Comparison of ENCODE assay signal across 32 mouse cellular contexts in genomic region chr5:21660850-21661249, GRCm38 (mm10). TPM values are rescaled to one million over a fixed set of nuclear protein-coding genes. Genes with fewer than 3 reads are reported as not detected.
A peak's percentile ranks its signal among the peaks of the same experiment; 100 is the strongest.
DNase-seq lines count a peak whose midpoint lies in the region; ATAC-seq and TF ChIP-seq lines count a peak whose summit lies in the region.
"Had no signal": no experiment of that assay in that cellular context is flagged by ENCODE, and none has a peak within 500 bp of the region (broad histone marks: within the 10 kb centered on the region; RNA-seq: fewer than 3 reads in every experiment).

No protein-coding gene starts in this region.

- 81% methylated on average over 6 of the region's 6 CpGs for WGBS in forebrain, embryonic 12.5 days
- 93% methylated on average over 6 of the region's 6 CpGs for WGBS in forebrain, embryonic 10.5 days
- 54% methylated on average over 6 of the region's 6 CpGs for WGBS in forebrain, embryonic 16.5 days

- H3K27me3 ChIP-seq in forebrain, embryonic 12.5 days, result no peaks in the 10 kb centered on the region
- no peaks in the 10 kb centered on the region for H3K27me3 ChIP-seq in forebrain, embryonic 10.5 days (ENCODE audit: poor library complexity, severe bottlenecking)
- no peaks in the 10 kb centered on the region for H3K27me3 ChIP-seq in forebrain, embryonic 16.5 days (replicated peaks; ENCODE audit: control insufficient read depth, insufficient read depth, low read length)
- H3K27me3 ChIP-seq: CH12.LX; heart, embryonic 12.5 days; hindbrain, embryonic 13.5 days; liver, embryonic 12.5 days; midbrain, embryonic 13.5 days; stomach, embryonic 15.5 days had no signal

- H3K9ac ChIP-seq in forebrain, embryonic 12.5 days, result no peak overlapping the region
- H3K9ac ChIP-seq in forebrain, embryonic 16.5 days (replicated peaks; ENCODE audit: low read depth, low read length), result no peak overlapping the region
- H3K9ac ChIP-seq: heart, embryonic 12.5 days; hindbrain, embryonic 13.5 days; liver, embryonic 12.5 days; liver, postnatal 0 days; midbrain, embryonic 13.5 days; stomach, embryonic 15.5 days had no signal

- H3K27ac ChIP-seq in forebrain, embryonic 12.5 days, result peak overlapping the region; percentile 46; the same call in 1 of the 2 replicates
- no peak overlapping the region for H3K27ac ChIP-seq in forebrain, embryonic 10.5 days
- peak overlapping the region; percentile 78 for H3K27ac ChIP-seq in layer of hippocampus, adult 2 months
- H3K27ac ChIP-seq in forebrain, embryonic 16.5 days (ENCODE audit: low read length), result peak overlapping the region; percentile 28; the same call in 1 of the 2 replicates
- H3K27ac ChIP-seq: gastrocnemius, adult 2 months; heart, adult 2 months; hindbrain, embryonic 13.5 days; liver, embryonic 12.5 days; macrophage; midbrain, embryonic 13.5 days; stomach, embryonic 15.5 days had no signal

- peaks cover 87% of the 10 kb centered on the region for H3K36me3 ChIP-seq in forebrain, embryonic 12.5 days (replicated peaks)
- H3K36me3 ChIP-seq in forebrain, embryonic 10.5 days (replicated peaks), result peaks cover 94% of the 10 kb centered on the region
- peaks cover 14% of the 10 kb centered on the region for H3K36me3 ChIP-seq in forebrain, embryonic 16.5 days (ENCODE audit: control insufficient read depth, insufficient read depth)

- ATAC-seq in forebrain, embryonic 12.5 days (ENCODE audit: low FRiP score), result no peak
- ATAC-seq in forebrain, embryonic 16.5 days, result peak; percentile 67; the same call in 1 of the 2 replicates
- ATAC-seq: activated CD4-positive, CD25-positive, alpha-beta regulatory T cell, adult 4 months; liver, embryonic 12.5 days; liver, postnatal 0 days had no signal

- H3K4me3 ChIP-seq in forebrain, embryonic 12.5 days (replicated peaks), result no peak overlapping the region
- H3K4me3 ChIP-seq in forebrain, embryonic 10.5 days, result no peak overlapping the region
- H3K4me3 ChIP-seq in layer of hippocampus, adult 2 months, result no peak overlapping the region
- no peak overlapping the region for H3K4me3 ChIP-seq in forebrain, embryonic 16.5 days (replicated peaks; ENCODE audit: low read length)
- H3K4me3 ChIP-seq: erythroblast, embryonic 14.5 days; gastrocnemius, adult 2 months; heart, adult 2 months; heart, embryonic 12.5 days; hindbrain, embryonic 13.5 days; liver, embryonic 12.5 days; midbrain, embryonic 13.5 days; stomach, embryonic 15.5 days had no signal

- no peak overlapping the region for H3K4me2 ChIP-seq in forebrain, embryonic 12.5 days
- no peak overlapping the region for H3K4me2 ChIP-seq in forebrain, embryonic 16.5 days (ENCODE audit: low read length)
- H3K4me2 ChIP-seq: heart, embryonic 12.5 days; hindbrain, embryonic 13.5 days; liver, embryonic 12.5 days; midbrain, embryonic 13.5 days; stomach, embryonic 15.5 days had no signal

- no peak for DNase-seq in forebrain, embryonic 10.5 days (ENCODE audit: extremely low spot score, low spot score)
- DNase-seq in layer of hippocampus, adult 2 months (ENCODE audit: low spot score in 2 of 2), result peak in 1 of 2 experiments; percentile 50
- DNase-seq in layer of hippocampus, postnatal 25 days (ENCODE audit: extremely low spot score in 1 of 2, low spot score in 1 of 2), result no peak
- peak; percentile 46 for DNase-seq in brain, adult 2 months (ENCODE audit: low read depth, low spot score)
- no peak for DNase-seq in adipocyte (ENCODE audit: low spot score)
- DNase-seq in thymus, adult 18-20 months, result no peak
- DNase-seq: adrenal gland, adult 8-10 months; cerebellum, adult 18-20 months; cerebellum, postnatal 14 days; gastrocnemius, adult 2 months; heart, adult 2 months; heart, postnatal 4 days; kidney, adult 11 months; kidney, postnatal 14 days; left cerebral cortex, postnatal 4 days; liver, postnatal 0 days; lung, postnatal 10 days; right cerebral cortex, postnatal 25 days; thymus, postnatal 4 days had no signal

- H3K9me3 ChIP-seq in forebrain, embryonic 12.5 days, result no peaks in the 10 kb centered on the region
- no peaks in the 10 kb centered on the region for H3K9me3 ChIP-seq in forebrain, embryonic 10.5 days
- H3K9me3 ChIP-seq in forebrain, embryonic 16.5 days (ENCODE audit: control insufficient read depth, low read length), result no peaks in the 10 kb centered on the region
- H3K9me3 ChIP-seq: heart, embryonic 12.5 days; hindbrain, embryonic 13.5 days; liver, embryonic 12.5 days; midbrain, embryonic 13.5 days; stomach, embryonic 15.5 days had no signal

- TF ChIP-seq CTCF in layer of hippocampus, adult 2 months (conservative IDR thresholded peaks at IDR 0.05), result no peak

- H3K4me1 ChIP-seq in forebrain, embryonic 12.5 days, result peaks cover 3% of the 10 kb centered on the region
- 0 out of 2 replicates have a peak, but pooled peaks cover 3% of the 10 kb centered on the region for H3K4me1 ChIP-seq in forebrain, embryonic 10.5 days
- peaks cover 10% of the 10 kb centered on the region for H3K4me1 ChIP-seq in forebrain, embryonic 16.5 days (replicated peaks; ENCODE audit: control insufficient read depth, insufficient read depth, low read length)
- H3K4me1 ChIP-seq: liver, embryonic 12.5 days had no signal

RNA-seq across cellular contexts. Expression of gene Armc10, which starts 15.2 kb away (rescaled TPM):
- polyA plus RNA-seq in forebrain, embryonic 12.5 days (2016; fragmentation: Nextera tagmentation; extraction: Ambion mirVana), result 75.4 and 80.1 TPM in 2 replicates
- 64.6 and 65.4 TPM in 2 replicates for polyA plus RNA-seq in forebrain, embryonic 10.5 days (2016; fragmentation: Nextera tagmentation; extraction: Ambion mirVana)
- total RNA-seq in layer of hippocampus, adult 2 months (2021), result 10 to 100 TPM; 20.6 to 23.3 TPM
- total RNA-seq in layer of hippocampus, postnatal 25 days (2021), result 10 to 100 TPM; 21.2 to 22.3 TPM
- polyA plus RNA-seq in forebrain, embryonic 16.5 days (2015; fragmentation: Nextera tagmentation; extraction: Ambion mirVana), result 87.6 and 92.1 TPM in 2 replicates

RNA-seq across cellular contexts. Expression of gene Fbxl13, which starts 15.4 kb away (rescaled TPM):
- polyA plus RNA-seq in forebrain, embryonic 12.5 days (2016; fragmentation: Nextera tagmentation; extraction: Ambion mirVana), result 0.22 and 0.32 TPM in 2 replicates
- 0.12 and 0.20 TPM in 2 replicates for polyA plus RNA-seq in forebrain, embryonic 10.5 days (2016; fragmentation: Nextera tagmentation; extraction: Ambion mirVana)
- total RNA-seq in layer of hippocampus, adult 2 months (2021), result under 1 TPM; 0.29 to 0.41 TPM
- under 1 TPM; 0.17 to 0.26 TPM for total RNA-seq in layer of hippocampus, postnatal 25 days (2021)
- polyA plus RNA-seq in forebrain, embryonic 16.5 days (2015; fragmentation: Nextera tagmentation; extraction: Ambion mirVana), result 0.17 and 0.18 TPM in 2 replicates
- total RNA-seq: ES-E14; heart, adult 2 months; monocyte, adult 5-6 weeks had no signal
- polyA plus RNA-seq: activated CD4-positive, CD25-positive, alpha-beta regulatory T cell, adult 4 months; erythroblast, embryonic 14.5 days; macrophage had no signal

RNA-seq across cellular contexts. Expression of gene Napepld, which starts 40.3 kb away (rescaled TPM):
- polyA plus RNA-seq in forebrain, embryonic 12.5 days (2016; fragmentation: Nextera tagmentation; extraction: Ambion mirVana), result 12.6 and 13.5 TPM in 2 replicates
- 10.7 TPM in 2 replicates for polyA plus RNA-seq in forebrain, embryonic 10.5 days (2016; fragmentation: Nextera tagmentation; extraction: Ambion mirVana)
- total RNA-seq in layer of hippocampus, adult 2 months (2021), result 10 to 100 TPM; 28.4 to 34.7 TPM
- 10 to 100 TPM; 21.2 to 24.5 TPM for total RNA-seq in layer of hippocampus, postnatal 25 days (2021)
- 3.5 and 3.6 TPM in 2 replicates for polyA plus RNA-seq in forebrain, embryonic 16.5 days (2015; fragmentation: Nextera tagmentation; extraction: Ambion mirVana)
